Comparison of ENCODE assay signal across 34 mouse cellular contexts in genomic region chr5:116084231-116084630, GRCm38 (mm10). TPM values are rescaled to one million over a fixed set of nuclear protein-coding genes. Genes with fewer than 3 reads are reported as not detected.
"Had no signal": no experiment of that assay in that cellular context is flagged by ENCODE, and none has a peak within 500 bp of the region (broad histone marks: within the 10 kb centered on the region; RNA-seq: fewer than 3 reads in every experiment).

No protein-coding gene starts in this region.

- H3K4me1 ChIP-seq: embryonic facial prominence, embryonic 12.5 days; embryonic facial prominence, embryonic 15.5 days; forebrain, embryonic 13.5 days; forebrain, embryonic 15.5 days had no signal

- H3K9me3 ChIP-seq: embryonic facial prominence, embryonic 10.5 days; embryonic facial prominence, embryonic 12.5 days; embryonic facial prominence, embryonic 13.5 days; embryonic facial prominence, embryonic 15.5 days; forebrain, embryonic 10.5 days; forebrain, embryonic 12.5 days; forebrain, embryonic 13.5 days; forebrain, embryonic 15.5 days had no signal

- H3K27ac ChIP-seq: embryonic facial prominence, embryonic 10.5 days; embryonic facial prominence, embryonic 12.5 days; embryonic facial prominence, embryonic 13.5 days; embryonic facial prominence, embryonic 15.5 days; forebrain, embryonic 10.5 days; forebrain, embryonic 12.5 days; forebrain, embryonic 13.5 days; forebrain, embryonic 15.5 days had no signal

- H3K4me3 ChIP-seq: embryonic facial prominence, embryonic 10.5 days; embryonic facial prominence, embryonic 12.5 days; embryonic facial prominence, embryonic 13.5 days; embryonic facial prominence, embryonic 15.5 days; erythroblast, embryonic 14.5 days; forebrain, embryonic 10.5 days; forebrain, embryonic 12.5 days; forebrain, embryonic 13.5 days; forebrain, embryonic 15.5 days had no signal

- DNase-seq: cerebellum, adult 2 months; cerebellum, adult 8-10 months; cerebellum, adult 9-10 months; cerebellum, adult 9-11 months; cerebellum, postnatal 10 days; cerebellum, postnatal 14 days; cerebellum, postnatal 25 days; cerebellum, postnatal 36 days; embryo, embryonic 11 days; forebrain, postnatal 0 days; gastrocnemius, adult 2 months; gastrocnemius, postnatal 10 days; gastrocnemius, postnatal 14 days; gastrocnemius, postnatal 25 days; gastrocnemius, postnatal 36 days; heart, adult 18-20 months had no signal

- H3K36me3 ChIP-seq: embryonic facial prominence, embryonic 10.5 days; embryonic facial prominence, embryonic 12.5 days; embryonic facial prominence, embryonic 13.5 days; embryonic facial prominence, embryonic 15.5 days; forebrain, embryonic 10.5 days; forebrain, embryonic 12.5 days; forebrain, embryonic 15.5 days had no signal

- H3K9ac ChIP-seq: embryonic facial prominence, embryonic 12.5 days; embryonic facial prominence, embryonic 13.5 days; embryonic facial prominence, embryonic 15.5 days; forebrain, embryonic 12.5 days; forebrain, embryonic 13.5 days; forebrain, embryonic 15.5 days; forebrain, postnatal 0 days had no signal

RNA-seq across cellular contexts. Expression of gene Tmem233, which starts 1.2 kb away (rescaled TPM):
- total RNA-seq: common myeloid progenitor, adult 5-6 weeks; forebrain, postnatal 0 days; granulocyte monocyte progenitor cell, adult 5-6 weeks; heart, adult 18-20 months had no signal
- polyA plus RNA-seq: cerebellum, adult 2 months; cortical plate, adult 2 months; embryonic facial prominence, embryonic 10.5 days; embryonic facial prominence, embryonic 11.5 days; embryonic facial prominence, embryonic 12.5 days; embryonic facial prominence, embryonic 13.5 days; embryonic facial prominence, embryonic 15.5 days; erythroblast, embryonic 14.5 days; forebrain, embryonic 10.5 days; forebrain, embryonic 11.5 days; forebrain, embryonic 12.5 days; forebrain, embryonic 13.5 days; forebrain, embryonic 14.5 days; forebrain, embryonic 15.5 days; forebrain, embryonic 16.5 days; forebrain, postnatal 0 days; frontal cortex, adult 2 months; gonadal fat pad, adult 2 months had no signal
